Mouse (Mus musculus) stomach, postnatal 0 days (tissue): ENCODE measurements around the gene Dnmt3l. TPM values are rescaled to one million over a fixed set of nuclear protein-coding genes. Genes with fewer than 3 reads are reported as not detected.
A peak's percentile ranks its signal among the peaks of the same experiment; 100 is the strongest.
"Not testable (repeated sequence)": the region's sequence is repeated elsewhere in the genome, so short reads cannot be mapped to it uniquely, and the experiment has no call there.

Experiments
- ATAC-seq: fragments of 200-750 bp; cut with Nextera tagmentation; 2 replicates; pipeline ENCODE4 v1.8.0; 2017; ENCODE audit not compliant: low FRiP score, low TSS enrichment
- DNase-seq: peaks from one replicate; pipeline ENCODE4 v3.0.0-alpha.2; 2016; ENCODE audit warnings: low spot score
- H3K27ac ChIP-seq: fragments of 300-500 bp; sonication (generic); replicated peaks from 2 replicates; pipeline ENCODE4 v1.5.1; 2014; ENCODE audit warnings: mild to moderate bottlenecking, control low read depth
- H3K27me3 ChIP-seq: fragments of 300-500 bp; sonication (generic); 2 replicates; pipeline ENCODE4 v1.6.1; 2014; ENCODE audit warnings: low read length; ENCODE audit not compliant: control insufficient read depth, insufficient read depth
- H3K36me3 ChIP-seq: fragments of 300-500 bp; sonication (generic); 2 replicates; pipeline ENCODE4 v1.6.1; 2014; ENCODE audit warnings: low read length, mixed read lengths; ENCODE audit not compliant: control insufficient read depth, insufficient read depth
- H3K4me1 ChIP-seq: fragments of 300-500 bp; sonication (generic); replicated peaks from 2 replicates; pipeline ENCODE4 v1.6.1; 2014; ENCODE audit warnings: antibody characterized with exemption; ENCODE audit not compliant: control insufficient read depth, insufficient read depth
- H3K4me2 ChIP-seq: fragments of 300-500 bp; sonication (generic); replicated peaks from 2 replicates; pipeline ENCODE4 v1.6.1; 2014; ENCODE audit warnings: low read depth, mild to moderate bottlenecking, control low read depth, moderate library complexity
- H3K4me3 ChIP-seq: fragments of 300-500 bp; sonication (generic); 2 replicates; pipeline ENCODE4 v1.5.1; 2014; ENCODE audit warnings: low read depth, low read length, control low read depth
- H3K9ac ChIP-seq: fragments of 300-500 bp; sonication (generic); 2 replicates; pipeline ENCODE4 v1.6.1; 2014; ENCODE audit warnings: mild to moderate bottlenecking, low read length, control low read depth, mixed read lengths
- H3K9me3 ChIP-seq: fragments of 300-500 bp; sonication (generic); 2 replicates; pipeline ENCODE4 v1.6.1; 2016; ENCODE audit warnings: low read length; ENCODE audit not compliant: control insufficient read depth
- CTCF ChIP-seq: IDR thresholded peaks from 2 replicates; pipeline ENCODE4 v1.5.1; 2016; ENCODE audit warnings: antibody characterized with exemption, low read depth, mild to moderate bottlenecking, moderate library complexity
- EP300 ChIP-seq: optimal IDR thresholded peaks from 2 replicates; pipeline ENCODE3; 2016; ENCODE audit warnings: antibody characterized with exemption
- WGBS: fragments of 180-500 bp; shearing (Covaris S2); extraction: QIAGEN DNeasy Blood & Tissue Kit; methylation state at CpG from one replicate; pipeline ENCODE4 v1.1.7; 2014; 5-methylcytosine and 5-hydroxymethylcytosine counted together
- polyA plus RNA-seq: library from polyadenylated mRNA; unstranded; fragments of >200 nt; fragmentation: Nextera tagmentation; extraction: Ambion mirVana; gene quantifications from 2 replicates; pipeline ENCODE4 v1.2.1, GENCODE M21; 2015

Dnmt3l gene
- polyA plus RNA-seq, 1 experiment from 2014 or later, result 1.1 TPM

DNA sequence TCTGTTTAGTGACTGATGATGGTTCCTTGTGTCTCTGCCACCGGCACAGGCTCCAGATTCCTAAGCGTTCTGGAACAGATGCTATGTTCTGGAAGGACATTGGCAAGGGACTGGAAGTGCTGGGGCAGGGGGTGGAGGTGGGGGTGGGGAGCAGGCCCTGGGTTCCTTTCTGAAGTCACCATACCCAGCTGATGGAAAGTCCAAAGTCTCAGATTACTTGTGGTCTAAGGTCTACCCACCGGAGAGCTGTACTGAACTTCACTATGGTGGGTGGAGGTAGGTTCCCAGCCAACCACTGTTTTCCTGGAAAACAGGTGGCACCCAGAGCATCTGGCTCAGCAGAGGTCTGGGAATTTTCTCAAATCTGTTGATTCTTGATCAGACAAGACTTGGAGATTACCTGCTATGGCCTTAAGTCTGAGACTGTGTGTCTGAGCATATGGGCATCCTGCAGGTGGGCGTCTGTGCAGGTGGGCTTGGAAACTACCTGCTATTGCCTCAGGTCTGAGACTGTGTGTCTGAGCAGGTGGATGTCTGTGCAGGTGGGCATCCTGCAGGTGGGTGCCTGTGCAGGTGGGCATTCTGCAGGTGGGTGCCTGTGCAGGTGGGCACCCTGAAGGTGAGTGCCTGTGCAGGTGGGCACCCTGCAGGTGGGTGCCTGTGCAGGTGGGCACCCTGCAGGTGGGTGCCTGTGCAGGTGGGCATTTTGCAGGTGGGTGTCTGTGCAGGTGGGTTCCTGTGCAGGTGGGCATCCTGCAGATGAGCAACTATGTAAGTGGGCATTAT, 49.2 kb downstream of the Dnmt3l start:
- DNase-seq, result no peak
- Histone ChIP-seq H3K36me3 (no peaks in the 10 kb centered on the region), H3K27ac (no peak overlapping the region), H3K4me1 (no peaks in the 10 kb centered on the region), H3K27me3 (no peaks in the 10 kb centered on the region), H3K4me3 (no peak overlapping the region), H3K4me2 (no peak overlapping the region), H3K9ac (no peak overlapping the region), H3K9me3 (no peaks in the 10 kb centered on the region)
- no peak; the same call in 1 of the 2 replicates for ATAC-seq
- no peak for TF ChIP-seq CTCF
- TF ChIP-seq EP300, result no peak
- WGBS, result 58% methylated on average over 4 of the region's 4 CpGs

DNA sequence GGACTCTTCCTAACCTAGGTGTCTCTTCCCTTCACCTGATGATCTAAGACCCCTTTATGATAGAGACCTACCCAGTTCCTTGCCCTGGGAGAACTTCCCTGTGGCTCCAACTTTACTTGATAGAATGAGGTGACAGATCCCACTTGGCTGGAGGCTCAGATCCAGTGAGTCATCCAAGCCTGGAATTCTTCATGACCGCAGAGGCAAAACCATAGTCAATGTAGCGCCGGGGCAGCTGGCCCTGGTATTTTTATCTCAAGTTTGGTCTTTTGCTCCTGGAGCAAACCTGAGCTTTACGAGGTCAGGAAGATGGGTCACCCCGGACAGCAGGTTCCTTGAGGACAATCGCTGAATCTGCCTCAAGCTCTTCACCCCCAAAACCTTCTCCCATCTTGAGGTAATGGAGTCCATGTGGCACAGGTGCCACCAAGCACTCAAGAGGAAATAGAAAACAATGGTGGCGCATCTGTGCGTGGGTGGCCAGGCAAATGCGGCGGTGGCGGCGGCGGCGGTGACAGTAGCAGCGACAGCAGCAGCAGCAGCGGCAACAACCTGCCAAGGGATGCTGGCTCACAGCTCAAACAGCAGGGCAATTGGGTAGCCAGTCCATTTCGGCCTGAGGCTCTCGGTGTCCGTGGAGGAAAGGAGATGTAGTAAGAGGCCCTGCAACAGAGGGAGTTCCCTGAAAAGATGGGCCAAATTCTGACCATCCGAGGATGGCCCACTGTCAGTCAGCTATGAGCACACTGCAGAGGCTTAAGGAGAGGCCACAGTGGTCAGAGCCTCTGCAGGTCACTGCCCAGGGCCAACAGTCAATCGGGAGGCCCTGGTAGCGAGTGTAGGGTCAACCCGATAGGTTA, 50.3 kb downstream of the Dnmt3l start:
- ATAC-seq, result no peak
- Histone ChIP-seq H3K4me2 (no peak overlapping the region), H3K36me3 (no peaks in the 10 kb centered on the region), H3K9ac (no peak overlapping the region), H3K9me3 (no peaks in the 10 kb centered on the region), H3K4me1 (no peaks in the 10 kb centered on the region), H3K4me3 (no peak overlapping the region), H3K27ac (no peak overlapping the region), H3K27me3 (no peaks in the 10 kb centered on the region)
- TF ChIP-seq CTCF (no peak), EP300 (no peak)
- DNase-seq, result no peak
- WGBS, result 83% methylated on average over 23 of the region's 23 CpGs

DNA sequence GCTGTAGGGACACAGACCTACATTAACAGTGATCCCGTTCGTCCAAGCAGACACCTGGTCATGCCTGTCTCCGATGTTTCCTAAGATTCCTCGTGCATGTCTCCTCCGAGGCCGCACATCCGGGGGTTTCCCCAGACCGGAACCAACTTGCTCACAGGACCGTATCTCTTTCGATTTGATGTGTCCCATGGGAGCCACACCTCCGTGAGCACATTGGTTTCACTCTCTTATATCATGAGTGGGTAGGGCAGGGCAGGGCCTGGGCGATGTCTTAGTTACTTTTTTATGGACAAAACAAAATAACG, 50.9 kb downstream of the Dnmt3l start:
- Histone ChIP-seq H3K4me1 (no peaks in the 10 kb centered on the region), H3K9me3 (no peaks in the 10 kb centered on the region), H3K4me3 (no peak overlapping the region), H3K27ac (no peak overlapping the region), H3K9ac (no peak overlapping the region), H3K36me3 (no peaks in the 10 kb centered on the region), H3K27me3 (no peaks in the 10 kb centered on the region), H3K4me2 (no peak overlapping the region)
- TF ChIP-seq CTCF (no peak), EP300 (no peak)
- 81% methylated on average over 13 of the region's 13 CpGs for WGBS
- no peak for ATAC-seq
- no peak for DNase-seq

DNA sequence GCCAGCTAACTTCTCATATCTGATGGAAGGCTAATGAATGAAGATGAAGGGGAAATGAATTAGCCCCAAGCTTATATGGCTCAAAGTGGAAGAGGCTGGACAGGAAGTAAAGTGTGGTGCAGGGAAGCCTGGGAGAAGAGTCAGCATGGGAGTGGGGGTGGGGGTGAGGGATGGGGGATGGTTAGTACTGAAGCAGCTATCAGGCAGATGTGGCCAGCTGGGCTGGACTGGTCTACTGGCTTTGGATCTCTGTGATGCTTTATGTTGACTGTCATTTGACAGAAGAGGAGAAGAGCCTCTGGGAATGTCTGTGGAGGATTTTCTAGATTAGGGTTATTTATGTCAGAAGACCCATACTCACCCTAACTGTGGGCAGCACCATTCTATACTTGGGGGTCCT, 53.5 kb downstream of the Dnmt3l start:
- ATAC-seq (no peak), DNase-seq (no peak)
- no peak overlapping the region for H3K27ac ChIP-seq
- H3K4me3 ChIP-seq, result no peak overlapping the region
- no peaks in the 10 kb centered on the region for H3K9me3 ChIP-seq
- H3K36me3 ChIP-seq, result no peaks in the 10 kb centered on the region
- H3K9ac ChIP-seq, result no peak overlapping the region
- no peak overlapping the region for H3K4me2 ChIP-seq
- TF ChIP-seq CTCF, result no peak
- no peak for TF ChIP-seq EP300
- no peaks in the 10 kb centered on the region for H3K4me1 ChIP-seq
- no peaks in the 10 kb centered on the region for H3K27me3 ChIP-seq

DNA sequence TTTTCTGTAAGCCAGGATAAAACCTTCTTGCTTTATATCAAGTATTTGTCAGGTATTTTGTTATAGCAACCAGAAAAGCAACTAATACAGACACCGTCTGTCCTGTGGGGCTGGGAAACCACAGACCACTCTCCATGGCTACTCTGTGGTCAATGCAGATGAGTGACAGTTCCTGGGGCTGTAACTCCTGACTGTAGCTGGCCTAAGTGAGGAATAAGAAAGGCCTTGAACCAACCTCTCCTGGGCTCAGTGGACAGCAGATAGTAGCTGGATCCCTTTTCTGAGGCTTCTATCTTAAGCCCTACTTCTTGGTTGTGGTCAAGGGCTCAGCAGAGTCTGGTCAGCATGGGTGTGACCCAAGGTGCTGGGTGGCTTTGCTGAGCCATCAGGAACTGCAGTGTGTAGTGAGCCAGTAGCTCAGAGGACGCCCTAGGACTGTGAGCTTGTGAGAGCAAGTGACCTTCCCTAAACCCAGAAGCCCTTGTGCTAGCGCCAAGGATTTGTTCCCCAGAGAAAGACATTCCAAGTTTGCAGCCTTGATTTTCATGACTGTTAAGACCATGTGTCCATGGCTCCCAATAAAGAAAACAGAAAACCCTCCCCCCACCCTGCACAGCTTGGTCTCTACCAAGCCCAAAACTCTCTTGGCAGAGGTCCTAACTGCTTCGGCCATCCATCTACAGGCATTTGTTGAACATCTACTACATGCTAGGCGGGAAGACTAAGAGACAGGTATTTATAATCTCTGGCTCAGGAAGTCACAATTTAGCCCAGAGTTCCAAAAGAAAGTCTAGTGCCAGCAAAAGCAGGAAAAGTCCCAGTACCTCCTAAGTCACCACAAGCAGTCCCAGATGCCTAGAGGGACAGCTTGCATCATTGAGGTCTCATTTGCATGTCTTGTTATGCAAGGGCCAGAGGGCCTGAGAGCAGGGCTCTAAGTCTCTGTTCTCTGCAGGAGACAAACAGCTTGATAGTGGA, 54.5 kb downstream of the Dnmt3l start:
- ATAC-seq (peak; percentile 59; the same call in 1 of the 2 replicates), DNase-seq (no peak)
- H3K4me1 ChIP-seq, result no peaks in the 10 kb centered on the region
- H3K9me3 ChIP-seq, result no peaks in the 10 kb centered on the region
- no peak overlapping the region for H3K9ac ChIP-seq
- H3K27me3 ChIP-seq, result no peaks in the 10 kb centered on the region
- H3K4me3 ChIP-seq, result no peak overlapping the region
- H3K4me2 ChIP-seq, result no peak overlapping the region
- TF ChIP-seq CTCF, result no peak
- TF ChIP-seq EP300, result no peak
- no peak overlapping the region for H3K27ac ChIP-seq
- 63% methylated on average over 5 of the region's 5 CpGs for WGBS
- H3K36me3 ChIP-seq, result no peaks in the 10 kb centered on the region

DNA sequence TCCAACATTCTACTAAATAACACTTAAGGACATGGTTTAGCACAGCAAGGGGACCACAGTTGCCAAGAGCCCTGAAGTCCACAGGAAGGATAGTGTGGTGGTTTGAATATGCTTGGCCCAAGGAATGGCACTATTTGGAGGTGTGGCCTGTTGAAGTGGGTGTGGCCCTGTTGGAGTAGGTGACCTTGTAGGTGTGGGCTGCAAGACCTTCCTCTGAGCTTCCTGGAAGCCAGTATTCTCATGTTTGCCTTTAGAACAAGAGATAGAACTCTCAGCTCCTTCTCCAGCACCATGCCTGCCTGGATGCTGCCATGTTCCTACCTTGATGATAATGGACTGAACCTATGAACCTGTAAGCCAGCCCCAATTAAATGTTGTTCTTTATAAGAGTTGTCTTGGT, 58.1 kb downstream of the Dnmt3l start:
- not testable (repeated sequence) for H3K27me3 ChIP-seq, H3K27ac ChIP-seq, H3K9ac ChIP-seq, DNase-seq, H3K4me3 ChIP-seq, ATAC-seq, H3K9me3 ChIP-seq, H3K4me1 ChIP-seq, H3K36me3 ChIP-seq, H3K4me2 ChIP-seq
